Mouse (Mus musculus): Measurements from ENCODE around the gene Nfatc2ip.

DNA sequence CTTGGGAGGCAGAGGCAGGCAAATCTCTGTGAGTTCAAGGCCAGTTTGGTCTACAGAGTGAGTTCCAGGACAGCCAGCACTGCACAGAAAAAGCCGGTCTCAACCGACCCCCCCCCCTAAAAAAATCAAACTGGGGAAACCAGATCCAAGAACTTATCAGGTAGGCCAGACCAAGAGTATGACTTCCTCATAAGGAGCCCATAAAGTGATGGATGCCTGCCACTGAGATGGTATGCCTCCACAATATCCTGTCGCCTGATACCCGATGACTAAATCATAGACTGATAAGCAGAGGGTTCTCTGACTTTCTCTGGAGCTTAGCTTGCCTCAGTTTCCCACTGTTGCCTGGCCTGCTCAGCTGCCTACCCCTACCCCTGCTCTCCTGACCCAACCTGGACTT is 1.3 kb upstream of the Nfatc2ip start:
- no peak for TF ChIP-seq MAX (IDR thresholded peaks at IDR 0.05; ENCODE audit: low read depth)
- TF ChIP-seq POLR2A (IDR thresholded peaks at IDR 0.05; ENCODE audit: insufficient read length, low read depth) = no peak
- no peak for TF ChIP-seq CEBPB (IDR thresholded peaks at IDR 0.05; ENCODE audit: insufficient read depth, poor library complexity, severe bottlenecking)
- no peak for TF ChIP-seq MYOG (IDR thresholded peaks at IDR 0.05; ENCODE audit: control insufficient read depth in 1 of 3, insufficient read depth in 1 of 3, insufficient read length in 2 of 3, low read depth in 2 of 3)

Data from myocyte (in vitro differentiated cells).